Mouse (Mus musculus) hindbrain, postnatal 0 days (tissue): ENCODE data around the gene Mcidas. TPM values are rescaled to one million over a fixed set of nuclear protein-coding genes. Genes with fewer than 3 reads are reported as not detected.

Experiments
- ATAC-seq: fragments of 200-750 bp; cut with Nextera tagmentation; 2 replicates; pipeline ENCODE4 v1.8.0; 2017; ENCODE audit warnings: mild to moderate bottlenecking, moderate TSS enrichment, moderate library complexity
- DNase-seq: peaks from one replicate; pipeline ENCODE4 v3.0.0-alpha.2; 2015; ENCODE audit warnings: low spot score
- H3K27ac ChIP-seq: fragments of 300-500 bp; sonication (generic); 2 replicates; pipeline ENCODE4 v1.5.1; 2014; ENCODE audit warnings: mild to moderate bottlenecking
- H3K27me3 ChIP-seq: fragments of 300-500 bp; sonication (generic); 2 replicates; pipeline ENCODE4 v1.6.1; 2014; ENCODE audit warnings: low read length, mixed read lengths; ENCODE audit not compliant: insufficient read depth
- H3K36me3 ChIP-seq: fragments of 300-500 bp; sonication (generic); 2 replicates; pipeline ENCODE4 v1.6.1; 2014; ENCODE audit warnings: low read length, mixed read lengths; ENCODE audit not compliant: insufficient read depth
- H3K4me1 ChIP-seq: fragments of 300-500 bp; sonication (generic); 2 replicates; pipeline ENCODE4 v1.6.1; 2014; ENCODE audit warnings: antibody characterized with exemption, low read length, mixed read lengths; ENCODE audit not compliant: insufficient read depth
- H3K4me2 ChIP-seq: fragments of 300-500 bp; sonication (generic); 2 replicates; pipeline ENCODE4 v1.6.1; 2014; ENCODE audit warnings: low read depth, mild to moderate bottlenecking, low read length, moderate library complexity, mixed read lengths
- H3K4me3 ChIP-seq: fragments of 300-500 bp; sonication (generic); 2 replicates; pipeline ENCODE4 v1.5.1; 2014; ENCODE audit warnings: low read length
- H3K9ac ChIP-seq: fragments of 300-500 bp; sonication (generic); replicated peaks from 2 replicates; pipeline ENCODE4 v1.6.1; 2014; ENCODE audit warnings: mild to moderate bottlenecking, low read length, moderate library complexity, mixed read lengths
- H3K9me3 ChIP-seq: fragments of 300-500 bp; sonication (generic); 2 replicates; pipeline ENCODE4 v1.6.1; 2016; ENCODE audit warnings: low read length, mixed read lengths
- CTCF ChIP-seq: IDR thresholded peaks from 2 replicates; pipeline ENCODE4 v1.5.1; 2016; ENCODE audit warnings: antibody characterized with exemption, control low read depth, low read depth
- WGBS: fragments of 180-500 bp; shearing (Covaris S2); extraction: QIAGEN DNeasy Blood & Tissue Kit; methylation state at CpG from one replicate; pipeline ENCODE4 v1.1.7; 2014; 5-methylcytosine and 5-hydroxymethylcytosine counted together
- polyA plus RNA-seq: library from polyadenylated mRNA; unstranded; fragments of >200 nt; fragmentation: Nextera tagmentation; extraction: Ambion mirVana; gene quantifications from 2 replicates; pipeline ENCODE4 v1.2.1, GENCODE M21; 2015
- total RNA-seq: library from RNA; depleted of rRNA; stranded (reverse); fragments of >200 nt; gene quantifications from 2 replicates; pipeline ENCODE4 v1.2.3, GENCODE M21; 2014

Mcidas gene
- total and polyA plus RNA-seq, 2 experiments from 2014 or later = 0.73 to 0.88 TPM

DNA sequence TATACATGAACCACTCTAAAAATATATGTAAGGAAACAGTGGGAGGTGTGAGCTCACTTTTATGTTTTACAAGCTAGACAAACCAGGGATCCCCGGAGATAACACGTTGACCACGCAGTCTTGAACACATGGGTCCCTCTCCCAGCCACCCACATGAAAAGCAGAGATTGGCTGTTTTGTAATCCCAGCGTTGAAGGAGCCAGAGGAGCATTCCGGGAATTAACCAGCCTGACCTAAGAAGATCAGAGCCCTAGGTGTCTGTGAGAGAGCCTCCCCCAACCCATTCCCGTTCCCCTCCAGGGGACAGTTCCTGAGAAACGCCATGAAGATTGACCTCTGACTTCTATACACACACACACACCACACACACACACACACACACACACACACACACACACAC, 37.7 kb downstream of the Mcidas start:
- Histone ChIP-seq H3K4me1 (0 out of 2 replicates have a peak, but pooled peaks cover 7% of the 10 kb centered on the region), H3K4me2 (peak overlapping the region; percentile 87), H3K9me3 (no peaks in the 10 kb centered on the region), H3K9ac (peak overlapping the region; percentile 63; the same call in 1 of the 2 replicates), H3K36me3 (no peaks in the 10 kb centered on the region), H3K27me3 (no peaks in the 10 kb centered on the region), H3K4me3 (peak overlapping the region; percentile 59), H3K27ac (no peak overlapping the region)
- TF ChIP-seq CTCF = no peak
- ATAC-seq = peak; percentile 18; the same call in 1 of the 2 replicates
- no peak for DNase-seq
- under 1% methylated on average over 7 of the region's 7 CpGs for WGBS

DNA sequence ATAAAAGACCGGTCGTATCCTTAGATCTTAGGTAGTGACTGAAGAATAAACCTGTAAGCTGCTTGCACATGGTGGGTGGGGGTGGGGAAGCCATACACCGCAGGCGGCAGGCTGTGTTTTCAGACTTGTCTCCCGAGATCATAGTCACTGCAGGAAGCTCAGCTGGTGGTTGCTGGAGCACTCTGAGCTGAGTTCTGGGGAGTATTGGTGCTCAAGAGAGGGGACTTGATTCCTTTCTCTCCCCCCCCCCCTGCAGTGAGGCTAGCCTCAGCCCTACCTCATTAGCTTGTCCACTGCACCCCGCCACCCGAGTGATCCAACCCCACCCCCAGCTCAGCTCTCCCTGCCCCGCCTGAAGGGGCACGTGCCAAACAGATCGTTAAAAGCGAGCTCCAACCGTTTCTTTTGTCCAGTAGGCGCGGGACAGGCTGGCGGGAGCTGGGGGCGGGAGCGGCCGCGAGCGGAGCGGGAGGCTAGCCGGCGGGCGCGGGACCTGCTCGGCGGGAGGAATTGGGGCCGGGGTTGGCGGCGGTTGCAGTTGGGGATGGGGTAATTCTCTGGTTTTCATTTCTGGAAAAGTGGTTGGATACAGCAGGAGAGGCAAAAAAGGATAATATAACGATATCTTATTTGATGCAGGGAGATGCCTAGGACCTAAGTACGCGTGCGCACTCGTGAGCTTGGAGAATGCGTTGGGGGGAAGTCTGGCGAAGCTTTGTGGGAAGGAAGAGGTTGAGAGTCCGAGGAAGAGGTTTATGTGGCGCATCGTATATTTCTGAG, 38.3 kb downstream of the Mcidas start:
- Histone ChIP-seq H3K36me3 (no peaks in the 10 kb centered on the region), H3K27ac (peak overlapping the region; percentile 65), H3K4me1 (0 out of 2 replicates have a peak, but pooled peaks cover 7% of the 10 kb centered on the region), H3K9me3 (no peaks in the 10 kb centered on the region), H3K27me3 (no peaks in the 10 kb centered on the region), H3K9ac (peak overlapping the region; percentile 63), H3K4me3 (peak overlapping the region; percentile 59), H3K4me2 (peak overlapping the region; percentile 87)
- DNase-seq (peak; percentile 81), ATAC-seq (peak; percentile 70)
- no peak for TF ChIP-seq CTCF
- WGBS = under 1% methylated on average over 40 of the region's 40 CpGs

DNA sequence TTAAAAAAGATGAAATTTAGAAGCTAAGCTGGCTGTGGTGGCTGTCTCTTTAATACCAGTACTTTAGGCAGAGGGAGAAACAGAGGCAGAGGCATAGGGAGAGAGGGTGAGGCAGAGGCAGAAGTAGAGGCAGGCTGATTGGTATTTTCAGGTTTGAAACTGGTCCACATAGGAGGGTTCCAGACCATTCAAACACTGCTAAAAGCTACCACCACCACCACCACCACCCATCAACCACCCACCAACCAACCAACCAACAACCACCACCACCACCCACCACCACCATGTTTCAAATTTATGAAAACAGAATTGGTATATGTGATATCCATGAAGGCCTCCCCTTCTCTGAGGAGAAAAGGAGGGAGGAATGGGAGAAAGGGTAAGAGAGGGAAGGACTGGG, 39.2 kb downstream of the Mcidas start:
- TF ChIP-seq CTCF = no peak
- Histone ChIP-seq H3K4me1 (0 out of 2 replicates have a peak, but pooled peaks cover 7% of the 10 kb centered on the region), H3K9me3 (no peaks in the 10 kb centered on the region), H3K9ac (no peak overlapping the region), H3K4me3 (no peak overlapping the region), H3K27me3 (no peaks in the 10 kb centered on the region), H3K36me3 (no peaks in the 10 kb centered on the region), H3K27ac (no peak overlapping the region), H3K4me2 (no peak overlapping the region)
- ATAC-seq = no peak
- DNase-seq = no peak

DNA sequence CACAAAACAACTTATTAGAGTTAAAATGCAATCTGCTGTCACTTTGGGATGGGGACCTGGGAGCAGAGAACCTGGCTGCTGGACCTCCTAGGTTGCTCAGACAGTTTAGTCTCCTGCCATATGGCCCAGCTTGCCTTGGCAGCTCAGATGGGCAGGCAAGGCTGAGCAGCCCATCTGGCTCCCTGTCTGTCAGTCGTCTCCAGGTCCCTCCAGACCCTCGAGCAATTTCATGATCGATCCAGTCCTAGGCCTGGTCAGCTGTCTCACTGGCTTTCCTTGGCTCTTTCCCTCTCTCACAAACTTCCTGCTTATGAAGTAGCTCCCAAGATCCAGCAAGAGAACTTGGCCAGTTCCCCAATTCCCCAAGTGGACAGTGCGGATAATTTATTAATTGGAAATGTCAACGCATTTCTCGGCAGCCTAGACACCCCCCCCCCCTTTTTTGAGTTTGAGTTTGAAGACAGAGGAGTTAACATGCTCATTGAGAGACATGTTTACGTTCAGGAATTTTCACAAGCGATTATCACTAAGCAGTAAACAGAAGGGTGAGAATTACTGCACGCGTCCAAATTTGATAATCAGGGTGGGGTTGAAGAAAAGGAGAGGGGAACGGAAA, 40.7 kb downstream of the Mcidas start:
- Histone ChIP-seq H3K27me3 (no peaks in the 10 kb centered on the region), H3K27ac (no peak overlapping the region), H3K4me3 (peak overlapping the region; percentile 48), H3K4me2 (peak overlapping the region; percentile 85), H3K36me3 (no peaks in the 10 kb centered on the region), H3K9ac (peak overlapping the region; percentile 47; the same call in 1 of the 2 replicates), H3K4me1 (0 out of 2 replicates have a peak, but pooled peaks cover 7% of the 10 kb centered on the region), H3K9me3 (no peaks in the 10 kb centered on the region)
- ATAC-seq (no peak), DNase-seq (peak; percentile 57)
- TF ChIP-seq CTCF = no peak
- 3% methylated on average over 11 of the region's 11 CpGs for WGBS

DNA sequence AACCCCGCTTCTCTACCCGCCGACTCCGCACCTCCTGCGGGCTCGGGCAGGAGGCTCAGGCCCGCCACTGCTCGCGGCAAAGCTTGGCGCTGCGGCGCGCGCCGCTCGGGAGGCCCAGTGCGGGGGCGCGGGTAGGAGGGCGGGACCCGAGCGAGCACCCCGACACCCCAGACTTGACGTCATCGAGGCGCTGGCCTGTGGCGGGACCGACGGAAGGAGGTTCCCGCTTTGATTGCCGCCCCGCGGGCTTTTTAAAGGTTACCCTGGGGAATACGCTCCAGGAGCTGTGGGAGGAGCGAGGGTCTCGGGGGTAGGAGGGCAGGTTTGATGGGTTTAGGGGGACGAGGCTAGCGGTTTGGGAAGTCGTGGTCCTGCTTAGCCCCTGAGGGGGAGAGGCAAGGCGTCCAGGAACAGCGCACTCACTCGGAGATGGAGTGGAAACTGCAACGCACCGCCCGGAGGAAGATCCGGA, 41.3 kb downstream of the Mcidas start, which contains the start of gene Cdc20b:
TSS of gene Cdc20b (plus strand) at position 162 of the 472 bp plus-strand sequence.
- TF ChIP-seq CTCF = no peak
- under 1% methylated on average over 45 of the region's 46 CpGs for WGBS
- ATAC-seq (peak; percentile 8; the same call in 1 of the 2 replicates), DNase-seq (peak; percentile 27)
- Histone ChIP-seq H3K4me2 (peak within 1 kb of the TSS; percentile 85), H3K9ac (peak within 1 kb of the TSS; percentile 47), H3K27me3 (no peaks in the 10 kb centered on the region), H3K27ac (no peak within 1 kb of the TSS), H3K4me1 (0 out of 2 replicates have a peak, but pooled peaks cover 7% of the 10 kb centered on the region), H3K9me3 (no peaks in the 10 kb centered on the region), H3K36me3 (no peaks in the 10 kb centered on the region), H3K4me3 (peak within 1 kb of the TSS; percentile 48)

DNA sequence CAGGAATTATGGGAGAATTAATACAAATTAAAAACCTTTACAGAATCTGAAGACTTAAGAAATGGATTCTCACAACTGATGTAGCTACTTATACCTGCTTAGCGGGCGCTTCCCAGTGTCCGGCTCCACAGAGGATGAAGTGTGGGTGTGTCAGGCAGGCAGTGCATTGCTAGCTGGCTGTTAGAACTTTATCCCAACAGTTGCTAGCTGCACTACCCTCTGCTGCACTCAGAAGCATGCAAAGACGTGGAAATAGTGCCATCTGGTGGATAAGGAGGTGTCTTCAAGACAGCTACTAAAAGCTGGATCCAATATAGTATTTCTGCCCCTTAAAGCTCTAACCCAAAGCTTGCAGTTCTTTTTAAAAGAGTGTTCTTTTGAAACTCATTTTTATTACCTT, 42.2 kb downstream of the Mcidas start:
- WGBS = 0% methylated on average over 4 of the region's 4 CpGs
- H3K27me3 ChIP-seq = no peaks in the 10 kb centered on the region
- ATAC-seq = peak; percentile 87
- 0 out of 2 replicates have a peak, but pooled peaks cover 7% of the 10 kb centered on the region for H3K4me1 ChIP-seq
- peak overlapping the region; percentile 48 for H3K4me3 ChIP-seq
- H3K9ac ChIP-seq = no peak overlapping the region
- H3K9me3 ChIP-seq = no peaks in the 10 kb centered on the region
- H3K27ac ChIP-seq = no peak overlapping the region
- TF ChIP-seq CTCF = peak; percentile 92
- H3K4me2 ChIP-seq = peak overlapping the region; percentile 85
- peak; percentile 97 for DNase-seq
- no peaks in the 10 kb centered on the region for H3K36me3 ChIP-seq
